Mouse (Mus musculus) thymus, adult 2 months (tissue): ENCODE data around the gene Gramd1b.

Source experiments
- CTCF ChIP-seq: fragments of 200-500 bp; IDR thresholded peaks from 2 replicates; pipeline ENCODE4 v1.5.1; 2012; ENCODE audit warnings: mild to moderate bottlenecking, control low read depth, low read length, moderate library complexity, borderline replicate concordance; ENCODE audit not compliant: control insufficient read depth, poor library complexity, insufficient read depth; ENCODE audit errors: extremely low read depth
- POLR2A ChIP-seq: fragments of 200-500 bp; IDR thresholded peaks from 2 replicates; pipeline ENCODE4 v1.6.1; 2012; ENCODE audit warnings: mild to moderate bottlenecking, low read length, control low read depth, moderate library complexity; ENCODE audit not compliant: control insufficient read depth, poor library complexity, insufficient read depth; ENCODE audit errors: extremely low read depth

DNA sequence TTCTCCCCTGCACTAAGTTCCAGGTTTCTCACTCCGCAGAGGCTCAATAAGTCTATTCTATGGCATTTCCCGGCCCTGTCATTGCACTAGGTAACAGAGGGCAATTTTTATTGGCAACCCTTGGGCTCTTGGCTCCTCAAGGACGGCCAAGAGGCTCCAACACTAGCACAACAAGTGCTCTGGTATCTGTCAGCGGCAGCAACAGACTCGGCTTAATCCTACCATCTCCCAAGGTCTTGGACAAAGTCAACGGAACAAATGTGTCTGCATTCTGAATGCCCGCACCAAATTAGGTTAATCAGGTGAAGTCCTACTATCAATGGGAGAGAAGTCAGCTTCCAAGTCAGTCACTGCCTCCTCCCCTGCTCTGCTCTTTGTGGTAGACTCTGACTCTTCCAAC is 93.3 kb downstream of the Gramd1b start:
- TF ChIP-seq POLR2A (no peak), CTCF (no peak)
